Mouse (Mus musculus) c-Kit-positive CD71-negative TER-119-negative erythroid progenitor cells, embryonic 14.5 days (primary cell): ENCODE measurements around the gene Prl3a1.

Experiments
- DNase-seq: peaks from one replicate; pipeline ENCODE4 v3.0.0-alpha.2; 2013; ENCODE audit warnings: low read depth

Prl3a1 gene

DNA sequence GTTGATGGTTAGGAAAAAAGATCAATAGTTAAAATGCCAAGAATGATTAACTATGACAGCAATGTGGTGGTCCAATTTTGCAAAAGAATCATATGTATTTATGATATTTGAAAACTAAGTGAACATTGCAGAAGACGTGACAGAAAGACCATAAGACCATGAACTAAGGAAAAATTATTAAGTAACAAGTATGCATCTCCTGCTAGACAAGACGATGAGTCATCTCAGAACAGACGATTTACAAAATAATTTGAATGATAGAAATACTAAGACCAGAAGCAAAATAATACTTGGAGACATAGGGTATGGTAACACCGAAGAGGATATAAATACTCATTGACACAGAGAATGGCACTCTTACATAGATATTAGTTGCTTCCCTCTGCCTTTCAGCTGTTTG lies at the start of gene Prl3a1:
Gene Prl3a1 (plus strand): TSS at position 301 of the 400 bp plus-strand sequence.
- DNase-seq = no peak

DNA sequence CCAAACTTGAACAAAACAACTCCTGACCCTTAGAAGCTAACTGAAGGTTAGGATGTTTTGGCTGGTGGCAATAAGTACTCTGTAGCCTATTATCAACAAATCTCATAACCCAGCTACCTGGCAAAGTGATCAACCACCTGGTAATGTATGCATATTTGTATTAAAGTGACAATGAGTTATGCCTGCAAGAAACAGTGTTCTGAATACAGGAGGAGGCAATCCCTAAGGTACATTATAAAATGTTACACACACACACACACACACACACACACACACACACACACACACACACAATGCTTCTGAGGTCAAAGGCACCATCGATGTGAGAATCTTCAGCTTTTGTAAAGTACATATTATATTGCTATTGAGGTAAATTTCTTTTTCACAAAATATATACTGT lies 17.7 kb upstream of the Prl3a1 start, which contains the start of gene Prl3b1:
Gene Prl3b1 (plus strand): TSS at position 301 of the 400 bp plus-strand sequence.
- DNase-seq = no peak

DNA sequence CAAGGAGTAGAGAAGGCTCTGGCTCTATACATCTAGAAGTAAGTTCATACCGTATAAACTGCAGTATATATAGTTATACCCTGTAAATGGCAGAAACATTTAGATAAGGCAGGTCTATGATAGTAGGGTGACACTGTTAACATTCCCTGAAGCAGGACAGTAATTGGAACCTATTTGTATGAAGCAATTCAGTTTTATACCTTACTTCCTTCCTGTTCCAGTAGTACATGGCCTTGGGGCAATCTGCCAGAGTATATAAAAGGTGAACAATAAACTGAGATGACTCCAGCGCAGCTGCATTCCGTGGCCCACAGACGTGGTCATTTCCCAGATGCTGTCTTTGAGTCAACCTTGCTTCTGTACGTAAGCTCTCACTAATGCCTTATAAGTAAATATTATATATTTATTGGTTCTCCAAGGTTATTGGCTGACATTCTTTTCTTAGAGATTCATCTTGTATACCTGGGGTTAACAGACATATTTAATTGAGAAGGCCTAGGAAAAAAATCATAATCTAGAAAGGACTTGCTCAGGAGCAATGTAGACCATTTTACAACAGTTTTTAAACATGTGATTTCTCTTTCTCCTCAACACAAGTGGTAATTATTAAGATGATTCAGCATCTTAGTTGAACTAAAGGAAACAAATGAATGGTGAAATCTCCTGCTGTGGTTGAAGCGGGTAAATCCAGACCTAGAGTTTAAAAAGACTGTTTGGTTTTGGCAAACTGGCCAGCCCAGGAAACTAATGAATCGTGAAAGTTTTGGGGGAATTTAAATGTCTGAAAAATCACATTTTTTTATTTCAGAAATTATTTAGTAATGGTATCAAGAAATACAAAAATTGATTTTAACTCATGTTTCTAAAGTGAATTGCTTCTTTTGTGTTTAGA lies 53.3 kb downstream of the Prl3a1 start, which contains the start of gene Prl6a1:
Gene Prl6a1 (plus strand): TSS at position 294 of the 892 bp plus-strand sequence.
- DNase-seq = no peak
